Mouse (Mus musculus) thymus, postnatal 10 days (tissue): Measurements from ENCODE around the gene Trf.

Experiments
- DNase-seq, 2 experiments: peaks; one replicate each; pipeline ENCODE4 v3.0.0; 2021; ENCODE audit warnings: low spot score in 2 of 2

The Trf gene

DNA sequence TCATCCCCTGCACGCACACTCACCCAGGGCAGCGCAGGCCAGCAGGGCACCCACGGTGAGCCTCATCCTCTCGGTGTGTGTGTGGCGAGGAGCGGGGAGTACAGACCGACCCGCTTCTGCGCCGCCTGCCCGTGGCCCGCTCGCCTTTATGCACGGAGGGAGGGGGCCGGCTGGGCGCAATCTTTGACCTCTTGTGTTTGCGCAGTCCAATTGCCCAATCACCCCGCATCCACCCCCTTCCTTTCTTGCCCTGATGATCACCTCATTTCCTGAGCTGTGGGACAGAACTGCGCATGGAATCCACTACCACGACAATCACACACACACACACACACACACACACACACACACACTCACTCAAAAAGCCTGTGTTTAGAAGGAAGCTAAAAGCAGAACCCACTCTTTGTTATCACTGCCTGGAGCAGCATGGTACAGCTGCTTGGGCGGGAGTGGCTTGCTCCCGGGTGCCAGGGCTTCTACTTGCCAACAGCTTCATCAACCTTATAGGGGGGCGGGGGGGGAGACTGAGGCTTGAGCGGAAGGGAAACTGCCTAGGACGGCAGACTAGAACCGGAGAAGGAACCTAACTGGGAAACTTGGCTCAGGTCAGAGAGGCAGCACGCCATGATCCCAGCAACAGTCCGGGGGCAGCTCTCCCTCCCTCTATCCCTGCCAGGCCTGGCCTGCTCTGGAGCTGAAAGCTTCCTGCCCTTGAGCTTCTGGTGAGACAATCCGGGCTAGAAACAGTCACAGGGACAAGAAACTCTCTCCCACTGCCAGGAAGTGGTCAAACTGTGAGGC, at the start of gene Trf, which contains the start of gene Gm20425:
TSS of gene Trf (minus strand) at position 294 of the 801 bp plus-strand sequence.
TSS of gene Gm20425 (minus strand) at position 157 of the 801 bp plus-strand sequence.
- DNase-seq, result peak in 1 of 2 experiments; percentile 14

GRCm38 (mm10) chr9:103276876-103277275, 46.6 kb upstream of the Trf start:
- DNase-seq, result no peak

DNA sequence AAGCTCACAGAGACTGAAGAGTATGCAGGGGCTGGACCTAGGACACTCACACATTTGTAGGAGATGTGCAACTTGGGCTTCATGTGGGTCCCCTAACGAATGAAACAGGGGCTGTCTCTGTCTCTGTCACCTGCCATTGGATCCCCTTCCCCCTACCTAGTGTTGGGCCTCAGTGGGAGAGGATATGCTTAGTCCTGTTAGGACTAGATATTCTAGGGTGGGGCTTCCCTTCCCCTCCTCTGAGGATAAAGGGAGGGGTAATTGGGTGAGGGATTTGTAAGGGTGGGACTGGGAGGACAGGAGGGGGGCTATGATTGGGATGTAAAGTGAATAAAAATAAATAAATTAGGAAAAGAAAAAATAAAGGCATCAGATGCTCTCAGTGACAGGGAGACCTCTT, 45.4 kb upstream of the Trf start:
- no peak for DNase-seq

DNA sequence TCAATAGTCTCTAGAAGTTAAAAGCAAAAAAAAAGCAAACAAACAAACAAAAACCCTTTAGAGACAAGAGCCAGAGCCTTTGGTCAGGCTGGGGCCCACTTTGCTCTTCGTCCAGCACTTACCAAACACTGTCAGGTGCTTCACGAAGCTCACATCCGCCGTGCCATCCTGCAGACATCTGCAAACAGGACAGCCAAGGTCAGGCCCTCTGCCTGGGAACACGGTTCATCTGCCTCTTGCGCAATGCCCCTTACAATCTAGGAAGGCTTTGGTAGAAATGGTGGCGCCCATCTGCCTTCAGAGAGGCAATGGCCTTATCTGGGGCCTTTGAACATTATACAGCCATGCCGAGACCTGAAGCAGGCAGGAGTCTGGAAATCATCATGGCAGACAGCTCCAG, 44.6 kb upstream of the Trf start:
- DNase-seq, result no peak

DNA sequence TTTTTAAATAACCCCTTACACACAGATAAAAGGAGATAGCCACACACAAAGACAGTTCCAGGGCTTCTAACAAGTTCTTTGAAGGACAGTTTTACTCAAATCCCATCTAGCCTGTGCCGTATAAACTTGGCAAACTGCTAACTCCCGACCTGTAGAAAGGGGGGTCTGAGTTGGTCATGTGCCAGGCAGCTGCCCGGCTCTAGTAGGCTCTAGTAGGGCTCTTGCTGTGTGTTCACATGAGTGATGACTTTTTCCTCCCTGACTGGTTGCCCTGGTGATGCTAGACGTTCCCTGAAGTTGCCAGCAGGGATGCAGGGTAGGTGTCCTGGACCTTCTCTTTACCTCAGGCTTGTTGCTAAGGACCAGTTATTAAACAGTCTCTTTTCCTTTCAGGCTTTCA, 40.9 kb upstream of the Trf start:
- no peak for DNase-seq

GRCm38 (mm10) chr9:103265778-103266177, 35.5 kb upstream of the Trf start:
- no peak for DNase-seq

GRCm38 (mm10) chr9:103252906-103253305, 22.7 kb upstream of the Trf start:
- DNase-seq, result no peak

GRCm38 (mm10) chr9:103248618-103249017, 18.4 kb upstream of the Trf start:
- no peak for DNase-seq

GRCm38 (mm10) chr9:103246526-103247168, 16.4 kb upstream of the Trf start:
- no peak for DNase-seq

DNA sequence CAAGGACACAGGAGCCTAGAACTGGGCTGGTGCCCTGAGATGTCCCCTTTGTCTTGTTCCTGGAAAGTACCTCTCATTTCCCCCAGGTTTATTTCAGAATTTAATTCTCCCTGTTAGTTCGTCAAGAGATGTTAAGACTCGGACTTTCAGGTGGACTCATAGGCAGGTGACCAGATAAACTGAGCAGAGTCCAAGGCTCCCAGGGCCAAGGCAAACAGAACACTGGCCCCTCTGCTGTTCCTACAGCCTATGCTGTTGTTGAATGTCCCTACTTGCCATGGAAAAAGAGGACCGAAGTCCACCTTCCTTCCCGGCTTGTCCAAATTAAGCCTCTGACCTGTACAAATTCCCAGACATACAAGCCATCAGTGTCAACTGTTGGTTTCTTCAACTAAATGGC, 13.4 kb upstream of the Trf start:
- no peak for DNase-seq

DNA sequence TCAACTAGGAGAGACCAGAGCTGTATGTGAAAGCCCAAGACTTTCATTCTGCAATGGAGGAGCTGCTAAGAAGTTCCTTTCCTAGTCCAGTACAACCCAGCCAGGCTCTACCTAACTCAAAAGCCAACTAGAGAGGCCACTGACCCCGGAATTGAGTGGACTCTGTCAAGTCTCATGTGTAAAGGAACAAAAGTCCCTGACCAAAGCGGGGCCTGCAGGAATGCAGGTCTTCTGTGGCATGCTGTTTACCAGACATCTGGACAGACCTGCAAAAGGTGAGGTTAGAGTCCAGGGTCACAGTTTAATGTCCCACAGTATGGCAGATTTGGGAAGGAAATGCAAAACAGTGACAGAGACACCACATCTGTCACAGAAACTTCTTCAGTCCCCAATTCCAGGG, 11.0 kb upstream of the Trf start:
- DNase-seq, result no peak

DNA sequence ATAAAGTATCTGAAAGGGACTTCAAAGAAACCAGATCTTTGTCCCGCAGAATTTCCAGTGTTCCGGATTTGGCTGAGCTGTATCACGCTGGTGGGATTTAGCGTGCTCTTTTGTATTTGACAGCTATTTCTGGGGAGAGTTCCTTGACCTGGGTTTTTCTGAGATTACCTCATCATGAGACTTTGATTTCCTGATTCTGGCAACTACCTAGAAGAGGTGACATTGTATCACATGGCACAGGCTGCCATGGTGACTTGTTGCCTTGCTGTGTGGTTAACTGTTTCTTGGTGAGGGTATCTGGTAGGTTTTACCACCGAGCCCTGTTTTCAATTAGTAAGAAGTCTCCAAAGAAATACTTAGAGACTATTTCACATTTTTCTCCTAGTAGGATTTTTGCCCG, 9.2 kb upstream of the Trf start:
- no peak for DNase-seq

DNA sequence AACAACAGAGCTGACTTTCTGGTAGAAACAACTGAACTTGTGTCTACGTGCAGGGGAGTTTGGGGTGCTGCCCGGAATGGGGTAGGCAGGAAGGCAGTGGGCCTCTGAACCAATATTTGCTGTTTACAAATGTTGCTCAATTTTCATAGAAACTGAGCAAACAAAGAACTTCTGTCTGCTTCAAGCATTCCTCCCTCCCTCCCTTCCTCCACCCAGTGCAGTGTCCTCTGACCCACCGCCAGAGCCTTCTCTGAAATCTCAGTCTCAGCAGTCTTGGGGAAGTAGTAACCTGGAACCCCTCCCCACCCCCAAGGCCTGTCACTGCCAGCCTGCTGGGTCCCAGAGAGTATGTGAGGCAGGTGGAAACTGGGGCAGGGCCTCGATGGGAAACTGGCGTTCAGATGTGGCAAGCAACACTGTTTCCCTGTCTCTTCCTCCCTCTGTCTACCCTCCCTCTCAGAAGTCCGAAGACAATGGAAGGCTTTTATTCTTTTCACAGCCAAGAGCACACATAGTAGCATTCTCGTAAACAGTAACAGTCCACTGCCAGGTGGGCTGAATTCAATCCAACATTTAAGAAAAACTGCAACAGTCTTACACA, 4.4 kb upstream of the Trf start:
- no peak for DNase-seq

DNA sequence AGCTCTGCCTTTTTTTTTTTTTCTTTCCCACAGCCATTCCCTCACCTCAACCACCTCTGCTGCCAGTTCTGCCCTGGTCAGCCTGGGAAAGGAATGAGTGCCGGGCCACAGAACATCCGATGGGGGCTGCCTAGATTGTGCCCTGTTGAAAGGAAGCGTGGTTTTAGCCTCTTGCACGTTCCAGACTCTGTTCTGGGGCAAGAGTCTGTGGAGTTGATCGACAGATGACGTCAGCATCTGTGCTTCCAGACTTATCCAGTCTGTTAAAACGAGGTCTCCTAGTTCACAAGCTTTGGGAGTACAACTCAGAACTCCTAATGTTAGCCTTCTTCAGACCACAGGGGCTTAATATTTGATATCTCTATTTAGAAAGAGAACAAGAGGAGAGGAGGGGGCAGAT, 3.8 kb upstream of the Trf start:
- DNase-seq, result no peak

DNA sequence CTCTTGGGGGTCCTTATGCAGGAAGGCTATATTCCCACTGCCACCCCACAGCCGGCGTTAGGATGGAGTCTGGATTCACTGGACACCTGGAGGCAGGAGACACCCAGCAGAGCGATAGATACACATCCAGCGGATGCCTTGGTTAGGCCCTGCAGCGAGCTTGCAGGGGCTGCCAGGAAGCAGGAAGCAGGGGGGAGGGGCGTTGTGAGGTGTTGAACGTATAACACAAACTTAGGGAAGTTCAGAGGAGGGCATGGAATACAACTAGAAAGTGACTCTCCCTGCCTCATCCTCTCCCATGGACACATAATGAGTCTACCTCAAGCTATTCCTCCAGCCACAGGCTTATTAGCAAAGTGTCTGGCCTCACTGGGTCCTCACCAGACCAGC, 2.8 kb upstream of the Trf start:
- peak; percentile 45 to 71 for DNase-seq

- no peak for DNase-seq
Observed at GRCm38 (mm10) chr9:103232232-103233005, 2.2 kb upstream of the Trf start.

GRCm38 (mm10) chr9:103229037-103229867, 992 bp downstream of the Trf start:
- no peak for DNase-seq

GRCm38 (mm10) chr9:103228370-103229003, 1.8 kb downstream of the Trf start:
- DNase-seq, result no peak

DNA sequence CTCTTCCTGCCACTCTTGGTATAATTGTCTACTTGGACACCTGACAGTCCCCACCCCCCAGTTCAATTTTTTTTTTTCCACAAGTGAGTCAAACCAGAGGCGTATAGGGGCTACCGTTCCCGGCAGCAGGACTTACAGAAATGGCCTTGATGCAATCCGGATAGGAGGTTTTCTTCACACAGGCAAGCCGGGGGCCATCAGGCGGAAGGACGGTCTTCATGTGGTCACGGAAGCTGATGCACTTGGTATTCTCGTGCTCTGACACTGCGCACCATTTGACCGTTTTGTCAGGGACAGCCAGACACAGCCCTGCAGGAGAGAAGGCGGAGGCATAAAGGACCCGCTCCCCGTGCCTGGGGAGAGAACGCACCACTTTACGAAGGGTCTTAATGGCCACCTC, 2.5 kb downstream of the Trf start:
- DNase-seq, result no peak

GRCm38 (mm10) chr9:103226806-103227205, 3.4 kb downstream of the Trf start:
- DNase-seq, result no peak

DNA sequence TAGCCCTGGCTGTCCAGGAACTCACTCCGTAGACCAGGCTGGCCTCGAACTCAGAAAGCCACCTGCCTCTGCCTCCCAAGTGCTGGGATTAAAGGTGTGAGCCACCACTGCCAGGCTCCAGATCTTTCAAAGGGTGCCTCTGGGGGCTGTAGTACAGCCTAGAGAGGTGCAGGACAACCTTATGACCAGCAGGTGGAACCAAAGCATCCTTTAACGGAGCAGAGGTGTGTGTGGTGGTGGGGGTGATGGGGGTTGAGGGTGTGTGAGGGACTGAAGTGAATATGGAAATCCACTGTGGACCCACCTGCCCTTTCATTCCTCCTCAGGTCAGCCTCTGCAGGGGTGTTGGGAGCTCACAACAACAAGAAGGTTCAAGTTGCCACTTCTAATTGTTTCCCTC, 4.8 kb downstream of the Trf start:
- peak; percentile 47 to 48 for DNase-seq
